Mouse (Mus musculus) frontal cortex, postnatal 10 days (tissue): Measurements from ENCODE around the gene Tecr.
A peak's percentile ranks its signal among the peaks of the same experiment; 100 is the strongest.

Source experiments
- DNase-seq, 2 experiments: peaks; one replicate each; pipeline ENCODE4 v3.0.0; 2022; ENCODE audit warnings: low spot score in 2 of 2, mixed read lengths in 1 of 2

Gene Tecr

DNA sequence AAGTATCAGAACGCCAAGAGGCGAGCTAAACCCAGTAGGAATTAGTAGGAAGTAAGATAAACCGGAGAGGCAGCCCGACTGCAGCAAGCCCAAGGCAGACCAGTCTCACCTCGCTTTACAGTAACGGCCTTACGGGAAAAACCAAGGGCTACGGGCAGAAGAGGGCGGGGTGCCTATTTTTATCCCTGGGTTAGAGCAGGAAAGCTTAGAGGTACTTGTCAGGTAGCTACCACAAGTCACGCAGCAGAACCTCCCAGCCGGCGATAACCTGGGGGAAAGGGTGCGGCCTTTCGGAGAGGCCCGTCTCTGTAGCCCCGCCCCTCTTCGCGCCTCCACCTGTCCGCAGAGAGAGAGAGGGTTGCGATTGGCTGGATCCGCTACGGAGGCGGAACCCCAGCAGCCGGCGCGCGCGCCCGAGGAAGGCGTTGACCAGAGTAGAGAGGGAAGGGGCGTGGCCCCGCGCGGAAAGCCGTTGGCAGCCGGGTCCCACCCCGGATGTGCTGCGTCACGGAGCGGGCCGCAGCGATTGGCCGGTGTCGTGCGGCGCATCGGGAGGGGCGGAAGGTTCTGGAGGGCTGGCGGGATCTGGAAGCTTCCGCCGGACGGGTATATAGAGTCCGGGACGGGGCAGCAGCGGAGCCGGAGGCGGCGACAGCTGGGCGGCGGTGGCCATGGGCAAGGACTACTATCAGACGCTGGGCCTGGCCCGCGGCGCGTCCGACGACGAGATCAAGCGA lies at the start of gene Tecr, which contains the start of gene Dnajb1:
TSS of gene Tecr (minus strand) at position 311 of the 737 bp plus-strand sequence.
TSS of gene Dnajb1 (plus strand) at position 533 of the 737 bp plus-strand sequence.
- DNase-seq = peak; percentile 99 to 100

DNA sequence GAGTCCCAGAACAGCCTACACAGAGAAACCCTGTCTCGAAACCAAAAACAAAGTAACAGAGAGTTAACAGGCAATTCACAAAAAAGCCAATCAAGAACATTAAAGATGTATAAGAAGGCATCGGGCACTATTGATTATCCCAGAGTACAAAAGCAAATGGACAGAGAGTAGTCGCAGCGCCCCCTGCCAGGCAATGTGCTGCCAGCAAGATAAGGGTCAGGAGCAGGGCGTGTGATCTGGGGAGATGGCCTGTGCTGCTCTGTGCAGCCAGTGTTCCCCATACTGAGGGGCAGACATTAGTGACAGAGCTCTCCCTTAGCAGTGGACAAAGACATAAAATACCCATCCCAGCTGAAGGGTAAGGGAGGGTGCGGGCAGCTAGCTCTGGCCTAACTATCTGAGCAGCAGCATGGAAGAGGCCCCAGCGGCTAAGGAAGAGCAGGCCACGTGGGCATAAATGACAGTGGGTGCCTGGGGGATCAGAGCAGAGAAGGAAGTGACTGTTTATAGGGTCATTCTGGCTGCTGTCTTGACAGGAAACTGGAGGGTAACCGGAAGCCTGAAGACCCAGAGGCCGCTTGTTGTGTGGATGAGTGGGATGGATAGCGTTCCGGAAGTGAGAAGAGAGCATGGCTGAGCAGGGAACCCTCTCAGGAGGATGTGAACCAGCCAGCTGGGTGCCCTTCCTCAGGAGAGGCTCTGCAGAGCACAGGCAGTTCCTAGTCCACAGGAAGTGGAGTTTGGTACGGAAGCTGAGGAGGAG lies 48.9 kb upstream of the Tecr start:
- DNase-seq = peak in 1 of 2 experiments; percentile 50

DNA sequence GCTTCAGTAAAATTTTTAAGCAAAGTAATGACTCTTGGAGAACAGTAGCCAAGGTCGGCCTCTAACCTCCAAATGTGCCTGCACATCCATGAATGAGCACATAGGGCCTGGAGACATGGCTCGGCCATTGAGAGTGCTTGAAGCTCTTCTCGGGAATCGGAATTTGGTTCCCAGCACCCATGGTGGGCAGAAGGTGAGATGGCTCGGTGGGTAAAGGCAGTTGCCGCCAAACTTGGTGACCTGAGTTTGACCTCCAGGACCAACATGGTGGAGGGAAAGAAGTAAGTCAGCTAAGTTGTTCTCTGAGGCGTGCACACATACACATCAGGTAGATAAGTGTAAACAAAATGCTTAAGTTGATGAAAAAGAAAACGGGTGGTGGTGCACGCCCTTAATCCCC lies 48.3 kb upstream of the Tecr start:
- DNase-seq = peak in 1 of 2 experiments; percentile 5

DNA sequence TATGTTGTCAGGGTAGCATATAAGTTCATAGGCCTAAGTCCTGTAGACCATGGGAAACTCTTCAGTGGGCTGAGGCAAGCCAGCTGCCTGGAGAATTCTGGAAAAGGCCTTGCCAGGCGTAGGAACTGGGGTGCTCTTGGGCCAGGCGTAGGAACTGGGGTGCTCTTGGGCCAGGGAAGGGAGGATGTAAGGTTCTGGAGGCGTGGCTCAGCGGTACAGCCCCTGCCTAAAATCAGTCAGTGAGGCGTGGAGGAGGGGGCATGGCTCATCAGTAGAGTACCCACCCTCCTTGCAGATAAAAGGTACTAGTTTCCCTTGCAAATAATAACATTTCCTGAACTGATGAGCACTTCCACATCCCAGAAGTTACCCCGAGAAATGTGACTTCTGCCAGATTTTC lies 47.0 kb upstream of the Tecr start:
- no peak for DNase-seq

DNA sequence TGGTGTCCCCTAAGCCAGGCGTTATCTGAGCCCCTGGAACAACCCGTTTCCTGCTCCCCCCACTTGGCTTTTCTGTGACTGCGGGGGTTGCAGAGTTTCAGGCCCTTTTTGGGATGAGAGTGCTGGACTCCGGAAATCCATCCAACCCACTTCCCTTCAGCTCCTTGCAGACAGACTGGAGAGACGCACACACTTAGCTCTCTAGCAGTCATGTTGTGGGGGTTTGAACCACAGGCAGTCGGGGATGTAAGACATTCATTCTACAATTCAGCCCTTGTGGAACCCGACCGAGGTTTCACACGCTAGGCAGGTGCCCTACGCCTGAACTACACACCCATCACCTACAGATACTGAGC lies 45.9 kb upstream of the Tecr start:
- no peak for DNase-seq

DNA sequence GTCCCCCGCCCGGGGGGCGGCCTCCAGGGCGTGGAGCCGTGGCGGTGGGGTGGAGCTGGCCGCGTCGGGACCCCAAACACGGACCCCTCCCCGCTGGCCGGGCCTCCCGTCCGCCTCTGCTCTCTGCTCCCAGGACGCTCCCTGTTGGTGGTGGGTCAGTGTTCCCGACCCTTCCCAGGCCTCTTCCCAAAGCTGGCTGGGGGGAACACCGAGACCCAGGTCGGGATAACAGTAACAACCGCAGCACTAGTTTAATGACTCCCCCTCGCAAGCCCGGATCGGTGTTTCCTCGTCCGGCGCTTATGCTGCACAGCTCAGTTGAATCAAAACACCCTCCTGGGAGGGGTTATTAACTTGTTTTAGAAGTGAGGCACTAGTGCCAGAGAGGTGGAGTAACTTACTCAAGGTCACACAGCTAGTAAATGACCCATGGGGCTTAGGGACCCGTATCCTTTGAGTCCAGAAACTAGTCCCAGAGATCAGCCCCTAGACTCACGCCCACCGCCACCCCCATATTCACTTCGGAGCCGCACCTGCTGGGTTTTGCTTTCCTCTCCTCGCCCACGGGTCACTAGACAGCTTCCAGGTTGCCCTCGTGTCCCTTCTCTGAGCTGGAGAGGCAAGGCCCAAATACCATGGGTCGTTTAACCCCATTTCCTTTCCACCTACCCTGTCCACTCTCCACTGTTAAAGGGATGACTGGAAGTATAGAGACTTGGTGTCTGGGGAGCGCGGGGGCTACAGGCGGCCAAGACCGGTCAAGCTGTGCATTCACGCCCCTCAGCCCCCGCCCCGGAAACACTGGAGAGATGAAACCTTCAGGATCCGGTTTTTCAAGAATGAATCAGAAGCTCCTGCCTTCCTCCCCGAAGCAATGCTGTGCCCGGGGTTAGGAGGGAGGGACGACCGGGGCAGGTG lies 45.2 kb upstream of the Tecr start:
- DNase-seq = no peak

DNA sequence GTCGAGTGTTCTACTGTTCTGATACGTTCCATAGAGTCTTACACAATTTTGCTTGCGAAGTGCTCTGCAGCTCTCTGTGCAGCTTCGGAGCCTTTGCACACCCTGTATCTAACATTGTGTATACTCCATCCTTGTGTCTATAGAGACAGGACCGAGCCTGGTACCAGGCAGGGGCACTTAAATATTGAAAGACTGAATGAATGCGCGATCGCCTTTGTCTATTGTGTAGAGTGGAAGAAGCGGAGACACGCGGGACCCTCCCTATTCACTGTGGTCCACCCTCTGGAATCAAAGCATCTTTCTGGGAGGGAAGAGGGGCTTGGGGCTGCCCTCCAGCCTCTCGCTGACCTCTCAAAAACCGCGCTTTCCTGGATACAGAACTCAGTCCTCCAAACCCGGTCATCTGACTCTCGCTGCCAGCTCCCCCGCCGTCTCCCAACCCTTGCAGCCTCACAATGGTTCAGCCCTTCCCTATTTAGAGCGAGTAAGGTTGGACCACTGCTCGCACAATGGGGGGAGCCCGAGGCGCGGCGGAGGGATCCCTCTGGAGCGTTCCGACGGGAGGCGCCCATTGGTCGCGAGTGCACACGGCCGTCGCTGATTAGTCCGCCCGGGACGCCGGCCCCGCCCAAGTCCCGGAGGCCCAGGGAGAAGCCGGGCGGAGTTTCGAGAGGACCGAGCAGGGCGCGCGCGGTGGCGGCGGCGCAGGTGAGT lies 44.4 kb upstream of the Tecr start, which contains the start of gene Gipc1:
TSS of gene Gipc1 (plus strand) at position 648 of the 714 bp plus-strand sequence.
- peak; percentile 95 to 96 for DNase-seq

DNA sequence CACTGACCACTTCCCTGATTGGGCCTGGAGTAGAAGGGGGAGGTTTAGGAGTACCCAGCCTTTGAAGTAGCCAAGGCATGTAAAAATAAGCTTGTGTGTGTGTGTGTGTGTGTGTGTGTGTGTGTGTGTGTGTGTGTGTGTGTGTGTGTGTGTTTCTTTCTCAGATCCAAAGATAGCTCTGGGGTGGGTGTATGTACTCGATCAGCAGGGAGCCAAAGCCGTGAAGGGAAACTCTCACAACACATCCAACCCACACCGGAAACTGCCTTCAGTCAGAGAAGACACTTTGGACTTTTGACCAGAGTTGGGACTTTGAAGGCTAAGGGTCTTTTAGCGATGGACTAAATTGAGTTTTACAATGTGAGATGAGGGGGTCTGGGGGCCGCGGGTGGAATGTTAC lies 41.9 kb upstream of the Tecr start:
- DNase-seq = no peak

DNA sequence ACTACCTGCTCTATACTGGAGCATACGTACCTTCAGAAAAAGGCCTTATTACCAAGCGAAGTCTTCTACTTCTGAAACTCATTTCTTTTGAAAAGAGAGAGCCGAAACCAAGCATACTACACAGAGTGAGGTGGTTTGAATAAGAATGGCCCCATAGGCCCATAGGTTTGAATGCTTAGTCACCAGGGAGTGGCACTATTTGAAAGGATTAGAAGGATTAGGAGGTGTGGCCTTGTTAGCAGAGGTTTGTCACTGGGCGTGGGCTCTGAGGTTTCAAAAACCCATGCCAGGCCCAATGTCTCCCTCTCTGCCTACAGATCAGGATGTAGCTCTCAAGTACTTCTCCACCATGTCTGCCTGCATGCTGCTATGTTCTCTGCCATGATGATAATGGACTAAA lies 40.3 kb upstream of the Tecr start:
- no peak for DNase-seq

DNA sequence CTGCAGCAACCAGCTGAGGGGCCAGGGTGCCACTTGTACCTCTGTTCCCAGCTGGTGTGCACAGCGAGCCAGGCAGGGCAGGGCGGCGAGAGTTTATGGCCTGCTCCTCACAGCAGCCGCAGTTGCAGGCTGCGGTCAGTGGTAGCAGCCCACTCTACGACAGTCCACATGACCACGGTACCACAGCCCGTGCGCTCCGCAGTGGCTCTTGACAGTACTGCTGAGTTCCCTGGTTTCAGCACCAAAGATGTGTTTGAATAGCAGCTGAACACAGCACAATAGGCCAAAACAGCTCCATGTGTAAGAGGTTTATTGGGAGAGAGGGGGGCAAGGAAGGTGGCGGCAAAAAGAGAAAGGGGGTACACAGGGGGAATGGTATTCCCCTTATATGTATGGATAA lies 39.7 kb upstream of the Tecr start:
- DNase-seq = no peak

DNA sequence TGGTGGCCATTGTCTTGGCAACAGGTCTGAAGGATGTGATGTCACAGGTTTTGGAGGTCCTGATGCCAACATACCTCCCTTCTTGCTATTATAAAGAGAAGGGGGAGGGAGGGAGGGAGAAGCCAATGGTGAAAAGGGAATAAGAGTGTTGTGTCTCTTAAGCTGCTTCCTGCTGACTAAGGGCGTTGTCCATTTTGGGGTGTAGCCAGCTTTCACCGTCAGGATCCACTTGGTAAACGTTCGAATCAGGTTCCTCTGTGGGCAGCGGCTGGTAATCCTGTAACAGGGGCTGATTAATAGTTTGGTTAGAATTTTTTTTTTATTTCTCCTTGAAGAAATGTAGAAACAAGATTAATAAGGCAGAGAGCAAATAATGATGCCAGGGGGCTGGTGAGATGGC lies 31.9 kb upstream of the Tecr start:
- DNase-seq = no peak

DNA sequence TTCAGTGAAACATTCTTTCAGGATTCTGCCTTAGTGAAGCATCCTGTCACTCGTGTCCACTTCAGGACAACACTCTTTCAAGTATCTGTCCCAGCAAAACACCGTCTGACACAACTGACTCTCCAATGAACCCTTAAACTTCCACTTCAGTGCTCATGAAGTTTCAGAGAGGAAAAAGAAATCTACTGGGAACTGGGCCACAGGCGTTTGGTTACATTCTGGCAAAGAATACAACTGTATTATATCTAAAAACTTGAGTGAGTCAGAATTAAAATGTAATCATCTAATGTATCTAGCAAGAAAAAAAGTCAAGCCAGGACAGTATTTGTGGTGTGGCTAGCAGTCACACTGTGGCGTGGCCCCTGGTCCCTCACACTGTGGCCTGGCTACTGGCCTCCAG lies 31.1 kb upstream of the Tecr start:
- DNase-seq = no peak

DNA sequence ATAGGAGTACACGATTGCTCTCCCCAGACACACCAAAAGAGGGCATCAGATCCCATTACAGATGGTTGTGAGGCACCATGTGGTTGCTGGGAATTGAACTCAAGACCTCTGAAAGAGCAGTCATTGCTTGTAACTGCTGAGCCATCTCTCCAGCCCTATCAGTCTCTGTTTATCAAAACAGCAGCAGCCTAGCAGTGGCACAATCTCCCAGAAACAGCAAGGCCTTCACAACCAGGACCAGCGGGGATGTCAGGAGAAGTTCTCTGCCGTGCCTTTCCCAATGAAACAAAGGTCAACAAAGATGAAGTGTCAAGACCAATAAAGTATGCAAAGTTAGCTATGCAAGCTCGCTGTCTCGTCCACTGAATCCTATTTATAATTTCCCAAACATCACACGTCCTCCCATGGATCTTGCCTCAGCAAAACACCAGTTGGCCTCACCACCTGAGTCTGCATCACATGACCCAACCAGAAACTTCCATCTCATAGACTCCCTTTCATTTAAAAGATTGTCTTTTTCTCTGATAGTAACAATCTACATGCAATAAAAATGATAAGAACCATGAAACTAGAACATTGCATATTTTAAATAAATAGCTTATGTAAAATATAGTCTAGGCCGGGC lies 24.4 kb upstream of the Tecr start:
- DNase-seq = no peak

DNA sequence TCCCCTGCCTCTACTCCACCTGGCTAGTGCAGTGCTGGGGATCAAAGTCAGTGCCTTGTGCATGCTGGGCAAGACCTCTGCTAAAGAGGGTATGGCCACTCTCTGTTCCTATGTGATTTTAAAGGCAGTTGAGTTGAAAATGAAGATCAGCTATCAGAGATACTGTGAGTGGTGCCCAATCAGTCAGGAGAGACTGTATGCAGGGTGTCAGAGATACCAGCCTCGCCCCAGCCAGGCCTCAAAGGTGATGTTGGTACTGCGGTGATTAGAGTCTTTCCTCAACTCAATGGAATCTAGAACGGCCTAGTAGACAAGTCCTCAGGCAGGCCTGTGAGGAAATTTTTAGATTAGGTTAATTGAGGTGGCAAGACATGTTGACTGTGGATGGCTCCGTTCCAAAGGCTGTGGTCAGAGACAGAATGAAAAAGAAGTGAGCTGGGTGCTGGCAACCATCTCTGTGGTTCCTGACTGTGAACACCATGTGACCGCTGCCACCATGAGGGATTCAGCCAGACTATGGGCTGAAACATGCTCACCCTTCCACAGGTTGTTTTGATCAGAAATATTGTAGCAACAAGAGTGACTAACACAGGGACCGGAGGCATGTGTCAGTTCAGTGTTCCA lies 18.0 kb upstream of the Tecr start:
- DNase-seq = no peak

DNA sequence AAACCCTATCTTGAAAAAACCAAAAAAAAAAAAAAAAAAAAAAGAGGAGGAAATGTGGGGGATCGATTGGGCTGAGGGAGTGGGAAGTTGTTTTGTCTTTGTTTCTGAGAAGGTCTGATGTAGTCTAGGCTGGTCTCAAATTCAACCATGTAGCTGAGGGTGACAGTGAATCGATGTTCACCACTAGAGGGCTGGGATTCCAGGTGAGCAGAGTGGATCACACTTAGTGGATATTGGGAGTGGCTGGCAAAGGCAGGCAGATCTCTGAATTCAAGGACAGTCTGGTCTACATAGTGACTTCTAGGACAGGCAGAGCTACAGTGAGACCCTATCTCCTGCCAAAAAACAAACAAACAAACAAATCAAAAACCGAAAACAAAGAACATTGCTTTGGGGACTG lies 17.0 kb upstream of the Tecr start:
- no peak for DNase-seq

DNA sequence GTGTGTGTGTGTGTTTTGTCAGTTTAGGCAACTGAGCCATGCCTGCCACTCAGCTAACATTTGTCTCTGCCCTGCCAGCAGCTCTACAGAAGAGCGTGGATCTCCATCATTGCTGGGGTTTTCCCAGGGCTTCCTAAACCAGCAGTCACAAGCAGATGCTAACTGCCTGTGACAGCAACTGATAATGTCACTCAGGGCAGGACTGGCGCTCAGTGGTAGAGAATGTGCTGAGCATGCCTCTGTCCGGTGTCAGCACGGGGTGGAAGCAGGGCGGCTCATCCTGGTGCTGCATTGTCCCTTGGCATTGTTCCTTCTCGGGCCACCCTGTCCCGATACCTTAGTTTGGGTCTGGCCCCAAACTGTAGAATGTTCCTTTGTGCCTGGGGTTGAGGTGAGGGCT lies 15.8 kb upstream of the Tecr start:
- DNase-seq = no peak

DNA sequence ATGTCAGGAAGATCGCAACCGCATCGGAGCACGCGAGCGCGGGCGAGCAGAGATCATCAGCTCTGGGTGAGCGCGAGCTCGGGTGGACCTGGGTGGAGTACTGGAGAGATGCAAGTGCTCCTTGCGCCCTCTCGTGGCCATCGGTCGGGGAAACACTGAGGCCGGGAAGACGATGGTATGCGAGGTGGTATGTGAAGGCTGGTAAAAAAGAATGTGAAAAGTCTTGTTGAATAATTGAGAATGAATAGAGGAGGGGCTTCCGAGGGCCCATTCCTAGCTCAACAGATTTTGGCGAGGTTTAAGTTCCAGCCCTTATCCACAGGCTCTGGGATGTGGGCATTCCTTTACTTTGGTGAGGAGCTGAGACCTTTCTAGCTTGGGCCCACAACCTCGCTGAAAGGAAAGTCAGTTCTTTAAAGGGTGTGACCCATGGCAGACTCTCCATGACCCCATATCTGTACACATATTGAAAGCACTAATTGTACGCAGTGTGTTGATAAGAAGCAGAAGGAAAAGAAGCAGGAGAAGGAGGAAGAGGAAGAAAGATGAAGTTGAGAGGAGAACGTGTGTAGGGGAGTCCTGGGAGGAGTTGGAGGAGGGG lies 14.7 kb upstream of the Tecr start:
- peak; percentile 77 to 87 for DNase-seq

DNA sequence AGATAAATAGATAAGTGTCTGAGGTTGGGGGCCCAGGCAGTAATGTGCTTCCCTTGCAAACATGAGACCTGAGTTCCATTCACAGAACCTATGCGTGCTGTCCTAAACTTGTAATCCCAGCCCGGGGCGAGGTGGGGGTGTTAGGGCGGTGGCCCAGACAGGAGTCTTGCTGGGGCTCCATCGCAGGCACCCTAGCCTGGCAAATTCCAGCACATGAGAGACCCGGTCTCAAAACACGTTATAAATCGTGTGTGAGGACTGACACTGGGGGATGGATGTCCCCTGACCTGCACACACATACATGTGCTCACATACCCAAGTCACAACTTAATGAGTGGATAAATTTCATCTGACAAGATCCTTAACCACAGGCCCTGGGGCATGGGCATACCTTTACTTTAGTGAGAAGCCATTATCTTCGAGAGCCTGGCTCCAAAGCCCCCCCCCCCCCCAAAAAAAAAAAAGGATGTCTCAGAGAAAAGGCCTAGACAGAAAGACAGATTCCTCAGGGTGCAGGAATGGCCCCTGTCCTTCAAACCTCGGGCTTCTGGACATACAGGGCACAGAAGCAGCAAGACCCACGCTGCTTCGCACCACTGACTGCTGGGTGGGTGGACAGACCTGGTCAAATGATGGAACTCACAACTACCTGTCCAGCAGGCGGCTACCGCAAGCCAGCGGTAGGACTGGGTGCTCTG lies 14.1 kb upstream of the Tecr start:
- no peak for DNase-seq

DNA sequence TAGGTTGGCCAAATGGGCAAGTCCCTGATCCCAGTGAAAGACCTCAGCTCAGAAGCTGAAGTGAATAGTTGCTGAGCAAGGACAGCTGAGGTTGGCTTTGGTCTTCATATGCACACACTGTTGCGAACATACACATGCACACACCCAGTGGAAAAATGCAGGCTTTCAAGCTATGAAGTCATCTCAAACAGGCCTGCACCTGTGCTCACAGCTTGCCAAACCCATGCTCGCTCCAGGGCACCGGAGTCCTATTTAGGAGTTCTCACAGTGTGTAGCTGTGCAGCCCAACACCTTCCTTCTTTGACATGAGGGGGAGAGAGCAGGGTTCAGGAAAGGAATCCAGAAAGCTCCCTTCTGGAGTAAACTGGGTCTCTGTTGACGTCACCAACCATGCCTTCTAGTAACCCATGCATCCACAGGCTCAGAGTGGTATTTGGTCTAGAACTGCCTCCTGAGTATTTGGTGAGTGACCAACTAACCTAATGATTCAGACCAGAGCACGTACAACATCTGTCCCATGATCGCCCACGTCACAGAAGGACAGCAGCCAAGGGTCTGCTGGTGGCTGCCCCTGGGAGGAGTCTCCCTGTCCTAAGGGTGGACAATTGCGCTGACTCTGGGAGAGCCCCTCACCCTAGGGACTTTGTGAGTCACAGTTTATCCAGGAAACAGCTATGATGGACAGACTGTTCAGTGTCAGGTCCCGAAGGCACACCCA lies 12.0 kb upstream of the Tecr start:
- DNase-seq = no peak
